Mouse (Mus musculus) lung, adult 2 months (tissue): ENCODE measurements around the gene Dok4. TPM values are rescaled to one million over a fixed set of nuclear protein-coding genes. Genes with fewer than 3 reads are reported as not detected.

Experiments
- DNase-seq: peaks from one replicate; pipeline ENCODE4 v3.0.0; 2022
- H3K4me1 ChIP-seq: fragments of 200-500 bp; 2 replicates; pipeline ENCODE4 v1.6.1; 2011; ENCODE audit warnings: low read length; ENCODE audit not compliant: control insufficient read depth, insufficient read depth
- H3K4me3 ChIP-seq: fragments of 200-500 bp; replicated peaks from 2 replicates; pipeline ENCODE3; 2011; ENCODE audit warnings: low read depth, mild to moderate bottlenecking, control low read depth, low read length; ENCODE audit errors: extremely low read depth
- CTCF ChIP-seq: fragments of 200-500 bp; IDR thresholded peaks from 2 replicates; pipeline ENCODE4 v1.5.1; 2011; ENCODE audit warnings: mild to moderate bottlenecking, low read length, control low read depth; ENCODE audit not compliant: insufficient read depth
- POLR2A ChIP-seq: fragments of 200-500 bp; IDR thresholded peaks from 2 replicates; pipeline ENCODE4 v1.6.1; 2011; ENCODE audit warnings: low read depth, mild to moderate bottlenecking, control low read depth, low read length, borderline replicate concordance; ENCODE audit errors: extremely low read depth
- WGBS: fragments of 180-500 bp; shearing (Covaris S2); methylation state at CpG from one replicate; pipeline ENCODE4 v1.1.7; 2018; 5-methylcytosine and 5-hydroxymethylcytosine counted together
- polyA plus RNA-seq: library from polyadenylated mRNA; depleted of rRNA; stranded (reverse); fragments of >200 nt; gene quantifications from 2 replicates; pipeline ENCODE4 v1.2.3, GENCODE M21; 2012

The Dok4 gene
- polyA plus RNA-seq, 1 experiment, result 39.6 TPM

- no peak for DNase-seq
- no peak overlapping the region for H3K4me3 ChIP-seq
- TF ChIP-seq POLR2A, result no peak
- TF ChIP-seq CTCF, result no peak
- H3K4me1 ChIP-seq, result no peaks in the 10 kb centered on the region
- 32% methylated on average over 2 of the region's 2 CpGs for WGBS
These were observed 16.8 kb upstream of the Dok4 start for GRCm38 (mm10) chr8:94892917-94893316.

GRCm38 (mm10) chr8:94888383-94889036, 12.4 kb upstream of the Dok4 start:
- TF ChIP-seq CTCF, result no peak
- TF ChIP-seq POLR2A, result no peak
- no peaks in the 10 kb centered on the region for H3K4me1 ChIP-seq
- 30% methylated on average over 14 of the region's 14 CpGs for WGBS
- DNase-seq, result no peak
- no peak overlapping the region for H3K4me3 ChIP-seq

GRCm38 (mm10) chr8:94880742-94881141, 4.6 kb upstream of the Dok4 start:
- WGBS, result 76% methylated on average over 4 of the region's 4 CpGs
- Histone ChIP-seq H3K4me1 (peaks cover 5% of the 10 kb centered on the region; the same call in 1 of the 2 replicates), H3K4me3 (no peak overlapping the region)
- no peak for DNase-seq
- TF ChIP-seq POLR2A (no peak), CTCF (no peak)

- WGBS, result 22% methylated on average over 3 of the region's 3 CpGs
- DNase-seq, result no peak
- TF ChIP-seq CTCF (no peak), POLR2A (no peak)
- Histone ChIP-seq H3K4me3 (no peak overlapping the region), H3K4me1 (peaks cover 14% of the 10 kb centered on the region)
These were observed 690 bp upstream of the Dok4 start for GRCm38 (mm10) chr8:94876820-94877219.

GRCm38 (mm10) chr8:94875871-94876150, 319 bp downstream of the Dok4 start:
- peak; percentile 40 for DNase-seq
- Histone ChIP-seq H3K4me1 (peaks cover 19% of the 10 kb centered on the region), H3K4me3 (peak overlapping the region; percentile 71)
- TF ChIP-seq POLR2A (no peak), CTCF (no peak)
- 0% methylated on average over 19 of the region's 20 CpGs for WGBS

- WGBS, result 8% methylated on average over 17 of the region's 17 CpGs
- DNase-seq, result peak; percentile 37
- H3K4me3 ChIP-seq, result peak overlapping the region; percentile 71
- peaks cover 23% of the 10 kb centered on the region for H3K4me1 ChIP-seq
- TF ChIP-seq POLR2A (no peak), CTCF (no peak)
These were observed 847 bp downstream of the Dok4 start for GRCm38 (mm10) chr8:94875096-94875870.

GRCm38 (mm10) chr8:94874358-94874757, 1.8 kb downstream of the Dok4 start:
- DNase-seq, result peak; percentile 78
- no peak for TF ChIP-seq POLR2A
- peak; percentile 80 for TF ChIP-seq CTCF
- peaks cover 24% of the 10 kb centered on the region for H3K4me1 ChIP-seq
- peak overlapping the region; percentile 19 for H3K4me3 ChIP-seq
- 8% methylated on average over 6 of the region's 6 CpGs for WGBS

- Histone ChIP-seq H3K4me1 (peaks cover 24% of the 10 kb centered on the region), H3K4me3 (no peak overlapping the region)
- TF ChIP-seq POLR2A, result no peak
- no peak for TF ChIP-seq CTCF
- WGBS, result 91% methylated on average over 2 of the region's 2 CpGs
- no peak for DNase-seq
These were observed 3.6 kb downstream of the Dok4 start for GRCm38 (mm10) chr8:94872576-94872975.

GRCm38 (mm10) chr8:94872156-94872555, 4.0 kb downstream of the Dok4 start:
- H3K4me3 ChIP-seq, result no peak overlapping the region
- TF ChIP-seq POLR2A (no peak), CTCF (no peak)
- peaks cover 24% of the 10 kb centered on the region for H3K4me1 ChIP-seq
- WGBS, result 60% methylated on average over 3 of the region's 3 CpGs
- no peak for DNase-seq
